Mouse (Mus musculus): ENCODE results near the gene Zfp36l2. TPM values are rescaled to one million over a fixed set of nuclear protein-coding genes. Genes with fewer than 3 reads are reported as not detected.

The Zfp36l2 gene
- polyA plus RNA-seq, 1 experiment: 45.9 TPM

- Histone ChIP-seq H3K4me3 (no peak overlapping the region), H3K36me3 (ENCODE audit: control insufficient read depth, insufficient read depth) (no peaks in the 10 kb centered on the region), H3K27me3 (ENCODE audit: control insufficient read depth, insufficient read depth, insufficient read length) (no peaks in the 10 kb centered on the region), H3K79me2 (ENCODE audit: control insufficient read depth, insufficient read depth) (no peaks in the 10 kb centered on the region), H3ac (ENCODE audit: control insufficient read depth, insufficient read length) (no peak overlapping the region), H3K4me2 (ENCODE audit: low read depth) (no peak overlapping the region)
- TF ChIP-seq USF1 (IDR thresholded peaks at IDR 0.05; ENCODE audit: low read depth): no peak
- TF ChIP-seq MYOD1 (IDR thresholded peaks at IDR 0.05; ENCODE audit: control insufficient read depth in 1 of 3, insufficient read length in 2 of 3, low read depth in 2 of 3): no peak
- TF ChIP-seq POLR2AphosphoS2 (IDR thresholded peaks at IDR 0.05; ENCODE audit: insufficient read length, low read depth): no peak
- no peak for TF ChIP-seq E2F4 (IDR thresholded peaks at IDR 0.05; ENCODE audit: insufficient read depth)
- no peak for TF ChIP-seq SRF (IDR thresholded peaks at IDR 0.05; ENCODE audit: control insufficient read depth, insufficient read length, low read depth)
- no peak for TF ChIP-seq CEBPB (IDR thresholded peaks at IDR 0.05; ENCODE audit: insufficient read depth, poor library complexity, severe bottlenecking)
- TF ChIP-seq POLR2A (IDR thresholded peaks at IDR 0.05; ENCODE audit: insufficient read length, low read depth): no peak
- no peak for TF ChIP-seq REST (IDR thresholded peaks at IDR 0.05; ENCODE audit: insufficient read depth, insufficient read length)
- TF ChIP-seq MAX (IDR thresholded peaks at IDR 0.05; ENCODE audit: low read depth): no peak
- no peak for TF ChIP-seq TCF3 (IDR thresholded peaks at IDR 0.05; ENCODE audit: insufficient read length, low read depth)
- TF ChIP-seq MYOG (IDR thresholded peaks at IDR 0.05; ENCODE audit: control insufficient read depth in 1 of 3, insufficient read depth in 1 of 3, insufficient read length in 2 of 3, low read depth in 2 of 3): no peak
- TF ChIP-seq TCF12 (IDR thresholded peaks at IDR 0.05; ENCODE audit: insufficient read depth, poor library complexity, severe bottlenecking): no peak
Measured at GRCm38 (mm10) chr17:84156748-84157742, 30.7 kb downstream of the Zfp36l2 start.

- Histone ChIP-seq H3K4me3 (no peak overlapping the region), H3K79me2 (ENCODE audit: control insufficient read depth, insufficient read depth) (no peaks in the 10 kb centered on the region), H3K36me3 (ENCODE audit: control insufficient read depth, insufficient read depth) (no peaks in the 10 kb centered on the region), H3K4me2 (ENCODE audit: low read depth) (no peak overlapping the region), H3ac (ENCODE audit: control insufficient read depth, insufficient read length) (no peak overlapping the region), H3K27me3 (ENCODE audit: control insufficient read depth, insufficient read depth, insufficient read length) (no peaks in the 10 kb centered on the region)
- TF ChIP-seq POLR2AphosphoS2 (IDR thresholded peaks at IDR 0.05; ENCODE audit: insufficient read length, low read depth) (no peak), MAX (IDR thresholded peaks at IDR 0.05; ENCODE audit: low read depth) (no peak), TCF3 (IDR thresholded peaks at IDR 0.05; ENCODE audit: insufficient read length, low read depth) (no peak), REST (IDR thresholded peaks at IDR 0.05; ENCODE audit: insufficient read depth, insufficient read length) (no peak), POLR2A (IDR thresholded peaks at IDR 0.05; ENCODE audit: insufficient read length, low read depth) (no peak), SRF (IDR thresholded peaks at IDR 0.05; ENCODE audit: control insufficient read depth, insufficient read length, low read depth) (no peak), E2F4 (IDR thresholded peaks at IDR 0.05; ENCODE audit: insufficient read depth) (no peak)
Measured at GRCm38 (mm10) chr17:84156227-84156573, 31.5 kb downstream of the Zfp36l2 start.

DNA sequence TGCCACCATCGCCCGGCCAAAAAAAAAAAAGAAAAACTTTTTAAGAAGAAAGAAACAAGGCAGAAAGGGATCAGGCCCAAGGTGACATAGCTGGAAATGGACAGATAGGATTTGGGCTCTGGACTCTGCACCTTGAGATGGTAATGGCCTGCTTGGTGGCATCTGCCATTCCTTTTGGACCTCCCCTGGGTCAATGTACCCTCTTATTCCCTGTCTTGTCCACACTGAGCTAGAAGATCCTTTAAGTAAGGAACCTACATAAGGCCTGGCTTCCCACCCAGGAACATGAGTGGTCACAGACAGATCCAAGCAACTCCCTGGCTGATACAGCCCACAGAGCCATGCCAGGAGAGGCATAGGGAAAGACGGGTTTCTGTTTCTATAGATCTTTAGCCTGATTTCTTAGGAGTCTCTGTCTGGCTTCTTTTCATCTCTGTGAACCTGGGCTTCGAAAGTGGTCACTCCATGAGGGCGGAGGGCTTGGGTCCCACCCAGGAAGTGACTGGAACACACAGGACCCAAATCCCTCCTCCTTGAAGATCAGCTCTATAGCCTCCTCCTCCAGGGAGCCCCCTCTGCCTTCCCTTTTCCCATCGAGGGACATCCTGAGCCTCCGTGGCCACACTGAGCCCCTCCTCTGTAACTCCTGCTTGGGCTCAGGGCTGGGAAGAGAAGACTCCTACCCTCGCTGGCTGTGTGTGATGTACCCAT lies 32.1 kb downstream of the Zfp36l2 start:
- Histone ChIP-seq H3ac (ENCODE audit: control insufficient read depth, insufficient read length) (no peak overlapping the region), H3K36me3 (ENCODE audit: control insufficient read depth, insufficient read depth) (no peaks in the 10 kb centered on the region), H3K27me3 (ENCODE audit: control insufficient read depth, insufficient read depth, insufficient read length) (no peaks in the 10 kb centered on the region), H3K79me2 (ENCODE audit: control insufficient read depth, insufficient read depth) (no peaks in the 10 kb centered on the region), H3K4me3 (no peak overlapping the region), H3K4me2 (ENCODE audit: low read depth) (no peak overlapping the region)
- no peak for TF ChIP-seq TCF12 (IDR thresholded peaks at IDR 0.05; ENCODE audit: insufficient read depth, poor library complexity, severe bottlenecking)
- no peak for TF ChIP-seq REST (IDR thresholded peaks at IDR 0.05; ENCODE audit: insufficient read depth, insufficient read length)
- TF ChIP-seq CEBPB (IDR thresholded peaks at IDR 0.05; ENCODE audit: insufficient read depth, poor library complexity, severe bottlenecking): no peak
- TF ChIP-seq USF1 (IDR thresholded peaks at IDR 0.05; ENCODE audit: low read depth): no peak
- no peak for TF ChIP-seq E2F4 (IDR thresholded peaks at IDR 0.05; ENCODE audit: insufficient read depth)
- TF ChIP-seq TCF3 (IDR thresholded peaks at IDR 0.05; ENCODE audit: insufficient read length, low read depth): no peak
- TF ChIP-seq MYOD1 (IDR thresholded peaks at IDR 0.05; ENCODE audit: control insufficient read depth in 1 of 3, insufficient read length in 2 of 3, low read depth in 2 of 3): no peak
- TF ChIP-seq POLR2AphosphoS2 (IDR thresholded peaks at IDR 0.05; ENCODE audit: insufficient read length, low read depth): no peak
- no peak for TF ChIP-seq MYOG (IDR thresholded peaks at IDR 0.05; ENCODE audit: control insufficient read depth in 1 of 3, insufficient read depth in 1 of 3, insufficient read length in 2 of 3, low read depth in 2 of 3)
- no peak for TF ChIP-seq SRF (IDR thresholded peaks at IDR 0.05; ENCODE audit: control insufficient read depth, insufficient read length, low read depth)
- TF ChIP-seq POLR2A (IDR thresholded peaks at IDR 0.05; ENCODE audit: insufficient read length, low read depth): no peak
- no peak for TF ChIP-seq MAX (IDR thresholded peaks at IDR 0.05; ENCODE audit: low read depth)

- Histone ChIP-seq H3K36me3 (ENCODE audit: control insufficient read depth, insufficient read depth) (no peaks in the 10 kb centered on the region), H3ac (ENCODE audit: control insufficient read depth, insufficient read length) (no peak overlapping the region), H3K27me3 (ENCODE audit: control insufficient read depth, insufficient read depth, insufficient read length) (no peaks in the 10 kb centered on the region), H3K4me3 (no peak overlapping the region), H3K79me2 (ENCODE audit: control insufficient read depth, insufficient read depth) (no peaks in the 10 kb centered on the region), H3K4me2 (ENCODE audit: low read depth) (no peak overlapping the region)
- no peak for TF ChIP-seq MYOG (IDR thresholded peaks at IDR 0.05; ENCODE audit: control insufficient read depth in 1 of 3, insufficient read depth in 1 of 3, insufficient read length in 2 of 3, low read depth in 2 of 3)
- TF ChIP-seq POLR2AphosphoS2 (IDR thresholded peaks at IDR 0.05; ENCODE audit: insufficient read length, low read depth): no peak
- TF ChIP-seq POLR2A (IDR thresholded peaks at IDR 0.05; ENCODE audit: insufficient read length, low read depth): no peak
- TF ChIP-seq TCF3 (IDR thresholded peaks at IDR 0.05; ENCODE audit: insufficient read length, low read depth): no peak
- TF ChIP-seq TCF12 (IDR thresholded peaks at IDR 0.05; ENCODE audit: insufficient read depth, poor library complexity, severe bottlenecking): no peak
- no peak for TF ChIP-seq SRF (IDR thresholded peaks at IDR 0.05; ENCODE audit: control insufficient read depth, insufficient read length, low read depth)
- no peak for TF ChIP-seq MYOD1 (IDR thresholded peaks at IDR 0.05; ENCODE audit: control insufficient read depth in 1 of 3, insufficient read length in 2 of 3, low read depth in 2 of 3)
- TF ChIP-seq USF1 (IDR thresholded peaks at IDR 0.05; ENCODE audit: low read depth): no peak
- TF ChIP-seq CEBPB (IDR thresholded peaks at IDR 0.05; ENCODE audit: insufficient read depth, poor library complexity, severe bottlenecking): no peak
- TF ChIP-seq E2F4 (IDR thresholded peaks at IDR 0.05; ENCODE audit: insufficient read depth): no peak
- no peak for TF ChIP-seq REST (IDR thresholded peaks at IDR 0.05; ENCODE audit: insufficient read depth, insufficient read length)
Measured at GRCm38 (mm10) chr17:84155029-84155338, 32.8 kb downstream of the Zfp36l2 start.

All from myocyte (in vitro differentiated cells).